Mouse (Mus musculus) layer of hippocampus, adult 2 months (tissue): ENCODE measurements around the gene Celf1. TPM values are rescaled to one million over a fixed set of nuclear protein-coding genes. Genes with fewer than 3 reads are reported as not detected.
A peak's percentile ranks its signal among the peaks of the same experiment; 100 is the strongest.
"Not testable (repeated sequence)": the region's sequence is repeated elsewhere in the genome, so short reads cannot be mapped to it uniquely, and the experiment has no call there.

Source experiments
- DNase-seq, 2 experiments: peaks; one replicate each; pipeline ENCODE4 v3.0.0; 2022; ENCODE audit warnings: low spot score in 2 of 2
- H3K27ac ChIP-seq: fragments of 200-600 bp; 2 replicates; pipeline ENCODE4 v1.8.1; 2022
- H3K4me3 ChIP-seq: fragments of 200-600 bp; 2 replicates; pipeline ENCODE4 v1.8.1; 2022; ENCODE audit warnings: mild to moderate bottlenecking
- CTCF ChIP-seq: fragments of 200-600 bp; conservative IDR thresholded peaks from 2 replicates; pipeline ENCODE4 v1.8.1; 2022; ENCODE audit warnings: antibody characterized with exemption, mild to moderate bottlenecking, moderate library complexity
- total RNA-seq, 2 experiments: library from RNA; stranded (reverse); gene quantifications; 2 replicates each; pipeline ENCODE4 v1.2.3; 2021

The Celf1 gene
- total RNA-seq, 2 experiments from 2014 or later: 145 to 147 TPM

DNA sequence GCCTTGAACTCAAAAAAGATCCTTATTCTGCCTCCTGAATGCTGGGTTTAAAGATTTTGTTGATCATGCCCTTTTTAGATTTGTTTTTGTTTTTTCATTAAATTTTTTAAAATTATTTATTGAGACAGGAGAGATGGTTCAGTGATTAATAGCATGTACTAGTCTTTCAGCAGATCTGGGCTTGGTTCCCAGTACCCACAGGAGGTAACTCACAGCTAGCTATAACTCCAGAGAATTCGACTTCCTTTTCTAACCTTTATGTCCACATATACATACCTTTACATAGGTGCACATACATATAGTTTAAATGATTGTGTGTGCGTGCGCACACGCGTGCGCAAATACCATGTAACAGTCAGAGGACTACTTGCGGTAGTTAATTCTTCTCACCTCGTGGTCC lies 68.4 kb downstream of the Celf1 start:
- Histone ChIP-seq H3K27ac (peak overlapping the region; percentile 51; the same call in 1 of the 2 replicates), H3K4me3 (no peak overlapping the region)
- no peak for TF ChIP-seq CTCF
- no peak for DNase-seq

DNA sequence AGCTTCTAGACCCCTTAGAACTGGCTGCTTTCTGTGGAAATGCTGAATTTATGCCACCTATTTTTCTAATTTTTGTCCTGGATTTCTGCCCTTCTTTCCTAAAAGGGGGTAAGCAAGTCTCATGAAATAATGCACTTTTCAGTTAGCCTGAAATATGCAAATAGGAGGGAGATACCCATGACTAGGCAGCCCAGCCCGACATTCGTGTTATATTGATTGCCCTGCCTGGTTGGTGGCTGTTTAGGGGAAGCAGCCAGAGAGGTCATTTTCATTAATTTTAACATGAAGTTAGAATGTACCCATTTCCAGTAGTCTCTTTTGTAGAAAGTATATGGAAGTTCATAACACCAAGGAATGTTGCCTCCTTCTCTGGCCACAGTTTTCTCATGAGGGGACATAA lies 73.7 kb downstream of the Celf1 start:
- TF ChIP-seq CTCF: no peak
- no peak overlapping the region for H3K4me3 ChIP-seq
- DNase-seq: no peak
- peak overlapping the region; percentile 24; the same call in 1 of the 2 replicates for H3K27ac ChIP-seq

DNA sequence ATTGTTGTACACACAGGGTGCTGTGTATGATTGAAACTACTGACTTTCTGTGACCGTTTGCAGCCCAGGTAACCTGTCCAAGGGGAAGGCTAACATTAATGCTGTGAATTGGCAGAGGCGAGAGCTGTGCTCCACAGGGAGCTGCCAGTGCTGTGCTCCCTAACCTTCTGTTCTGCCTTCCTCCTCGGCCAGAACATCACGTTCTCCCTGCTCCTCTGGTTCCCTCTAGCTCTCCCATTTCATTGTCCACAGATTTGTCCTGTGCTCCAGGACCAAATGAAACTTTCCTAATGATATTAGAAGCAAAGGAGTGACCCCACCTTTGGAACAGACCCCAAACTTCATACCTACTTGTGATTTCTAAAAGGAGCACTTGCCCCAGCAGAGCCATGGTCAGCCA lies 75.2 kb downstream of the Celf1 start:
- TF ChIP-seq CTCF: no peak
- H3K4me3 ChIP-seq: no peak overlapping the region
- DNase-seq: no peak
- H3K27ac ChIP-seq: peak overlapping the region; percentile 60

DNA sequence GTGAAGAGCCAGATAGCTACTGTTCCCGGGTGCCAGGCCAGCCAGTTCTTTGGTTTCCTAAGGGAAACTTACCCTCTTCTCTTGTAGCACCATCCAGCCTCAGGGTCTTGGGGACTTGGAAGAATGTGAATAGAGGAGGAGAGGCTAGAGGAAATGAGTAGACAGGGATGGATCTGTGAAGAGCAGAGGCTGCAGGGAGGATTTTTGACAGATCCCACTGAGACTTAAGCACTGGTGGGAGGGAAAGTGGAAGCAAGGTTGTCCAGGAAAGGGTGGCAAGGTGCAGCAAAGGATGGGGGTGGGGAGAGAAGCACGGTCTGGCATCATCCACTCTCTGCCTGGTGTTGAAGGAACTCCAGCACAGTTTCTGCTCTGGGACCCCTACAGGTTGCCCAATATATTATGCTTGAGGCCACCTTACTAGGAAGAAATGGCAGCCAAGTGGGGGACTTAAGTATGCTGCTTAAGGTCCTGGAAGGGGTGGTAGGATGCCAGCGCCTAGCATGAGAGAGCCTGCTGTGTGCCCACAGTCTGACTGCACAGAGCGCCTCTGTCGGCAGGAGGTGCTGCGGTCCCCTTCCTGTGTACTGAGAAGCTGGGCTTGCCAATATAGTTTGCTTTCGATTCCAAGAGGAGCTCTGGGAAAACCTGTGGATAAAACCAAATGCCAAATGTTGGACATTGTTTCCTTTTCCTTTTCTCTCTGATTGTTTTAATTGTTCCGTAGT lies 78.0 kb downstream of the Celf1 start:
- peak; percentile 76 for TF ChIP-seq CTCF
- peak; percentile 38 to 41 for DNase-seq
- peak overlapping the region; percentile 71 for H3K27ac ChIP-seq
- no peak overlapping the region for H3K4me3 ChIP-seq

DNA sequence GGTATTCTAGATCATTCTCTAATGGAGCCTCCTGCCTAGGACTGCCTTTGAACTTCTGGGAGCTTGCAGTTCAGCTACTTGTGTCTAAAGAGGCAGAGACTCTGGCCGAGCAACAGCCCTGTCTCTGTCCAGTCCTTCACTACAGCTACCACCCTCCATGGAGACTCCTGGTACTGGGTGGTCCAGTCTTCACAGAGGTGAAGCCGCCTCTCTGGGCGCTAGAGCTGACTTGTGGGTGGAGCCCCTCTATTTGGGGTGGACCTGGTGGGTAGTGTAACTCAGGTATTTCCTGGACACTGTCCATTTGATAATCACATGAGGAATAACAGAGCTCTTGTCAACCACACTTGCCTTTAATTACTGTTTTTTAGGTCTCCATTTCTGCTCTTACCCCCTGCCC lies 79.7 kb downstream of the Celf1 start:
- no peak overlapping the region for H3K27ac ChIP-seq
- no peak overlapping the region for H3K4me3 ChIP-seq
- TF ChIP-seq CTCF: no peak
- no peak for DNase-seq

DNA sequence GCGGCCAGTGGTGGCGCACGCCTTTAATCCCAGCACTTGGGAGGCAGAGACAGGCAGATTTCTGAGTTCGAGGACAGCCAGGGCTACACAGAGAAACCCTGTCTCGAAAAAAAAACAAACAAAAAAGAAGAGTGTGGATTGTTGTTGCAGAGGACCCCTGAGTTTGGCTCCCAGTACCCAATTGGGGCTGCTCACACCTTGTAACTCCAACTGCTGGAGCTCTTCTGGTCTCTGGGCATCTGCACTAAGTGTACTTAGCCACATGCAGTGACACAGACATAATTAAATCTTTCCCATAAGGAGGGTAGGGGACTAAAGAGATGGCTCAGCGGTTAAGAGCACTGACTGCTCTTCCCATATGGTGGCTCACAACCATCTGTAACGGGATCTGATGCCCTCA lies 82.1 kb downstream of the Celf1 start:
- not testable (repeated sequence) for H3K4me3 ChIP-seq

DNA sequence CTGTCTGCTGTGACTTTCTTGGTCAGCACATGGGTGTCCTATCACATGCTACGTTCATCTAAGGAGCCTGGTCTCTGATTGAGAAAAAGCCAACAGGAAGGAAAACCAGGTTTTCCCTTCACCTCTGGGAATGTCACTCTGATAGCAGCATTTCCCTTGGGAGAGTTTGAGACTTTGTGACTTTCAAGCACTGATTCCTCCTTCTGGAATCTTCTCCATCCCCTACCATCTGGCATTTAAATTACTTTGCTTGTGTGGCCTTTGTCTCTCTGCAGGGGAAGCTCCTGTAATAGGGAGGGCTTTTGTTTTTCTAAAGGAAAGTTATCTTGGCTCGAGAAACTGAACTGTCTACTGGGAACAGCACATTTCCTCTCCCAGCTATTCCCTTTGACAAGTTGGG lies 82.9 kb downstream of the Celf1 start:
- Histone ChIP-seq H3K27ac (peak overlapping the region; percentile 82), H3K4me3 (no peak overlapping the region)
- DNase-seq: no peak
- TF ChIP-seq CTCF: no peak

More for the DNA sequence above, 82.1 kb downstream of the Celf1 start:
- DNase-seq, H3K27ac ChIP-seq: not testable (repeated sequence)

DNA sequence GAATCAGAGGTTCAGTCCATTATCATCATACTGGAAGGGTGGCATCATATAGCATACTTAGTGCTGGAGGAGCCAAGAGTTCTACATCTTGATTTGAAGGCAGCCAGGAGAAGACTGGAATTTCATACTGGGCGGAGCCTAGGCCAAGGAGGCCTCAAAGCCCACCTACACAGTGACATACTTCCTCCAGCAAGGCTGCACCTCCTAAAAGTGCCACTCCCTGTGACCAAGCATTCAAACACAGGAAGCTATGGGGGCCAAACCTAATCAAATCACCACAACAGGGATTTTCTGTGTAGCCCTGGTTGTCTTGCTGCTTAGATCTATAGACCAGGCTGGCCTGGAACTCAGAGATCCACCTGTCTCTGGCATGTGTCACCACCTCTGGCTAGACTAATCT lies 83.8 kb downstream of the Celf1 start:
- no peak overlapping the region for H3K4me3 ChIP-seq
- no peak for DNase-seq
- peak overlapping the region; percentile 82 for H3K27ac ChIP-seq
- no peak for TF ChIP-seq CTCF

DNA sequence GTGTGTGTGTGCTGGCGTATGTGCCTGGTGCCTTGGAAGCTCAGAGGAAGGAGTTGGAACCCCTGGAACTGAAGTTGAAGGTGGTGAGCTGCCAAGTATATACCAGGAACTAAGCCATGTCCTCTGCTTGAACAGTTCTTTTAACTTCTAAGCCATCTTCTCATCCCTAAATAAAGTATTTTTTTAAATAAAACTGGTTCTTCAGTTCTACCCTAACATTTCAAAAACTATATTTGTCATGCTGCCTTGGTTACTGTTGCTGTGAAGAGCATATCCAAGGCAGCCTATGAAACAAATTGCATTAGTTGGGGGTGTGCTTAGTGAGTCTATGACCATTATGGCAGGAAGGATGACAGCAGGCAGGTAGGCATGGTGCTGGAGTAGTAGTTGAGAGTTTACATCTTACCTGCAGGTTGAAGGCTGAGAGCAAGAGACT lies 84.9 kb downstream of the Celf1 start:
- peak overlapping the region; percentile 82 for H3K27ac ChIP-seq
- peak in 1 of 2 experiments; percentile 41 for DNase-seq
- TF ChIP-seq CTCF: no peak

DNA sequence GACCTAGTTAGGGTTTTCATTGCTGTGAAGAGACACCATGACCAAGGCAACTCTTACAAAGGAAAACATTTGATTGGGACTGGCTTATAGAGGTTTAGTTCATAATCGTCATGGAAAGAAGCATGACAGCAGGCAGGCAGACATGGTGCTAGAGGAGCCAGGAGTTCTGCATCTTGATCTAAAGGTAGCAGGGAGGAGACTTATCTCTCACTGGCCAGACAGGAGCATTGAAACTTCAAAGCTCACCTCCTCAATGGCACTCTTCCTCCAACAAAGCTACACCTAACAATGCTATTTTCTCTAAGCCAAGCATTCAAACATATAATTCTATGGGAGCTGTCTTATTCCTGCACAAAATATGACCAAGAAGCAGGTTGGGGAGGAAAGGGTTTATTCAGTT lies 86.3 kb downstream of the Celf1 start:
- H3K27ac ChIP-seq: peak overlapping the region; percentile 82
- H3K4me3 ChIP-seq: no peak overlapping the region
- no peak for DNase-seq
- TF ChIP-seq CTCF: no peak

More for the DNA sequence above, 84.9 kb downstream of the Celf1 start:
- H3K4me3 ChIP-seq: no peak overlapping the region

DNA sequence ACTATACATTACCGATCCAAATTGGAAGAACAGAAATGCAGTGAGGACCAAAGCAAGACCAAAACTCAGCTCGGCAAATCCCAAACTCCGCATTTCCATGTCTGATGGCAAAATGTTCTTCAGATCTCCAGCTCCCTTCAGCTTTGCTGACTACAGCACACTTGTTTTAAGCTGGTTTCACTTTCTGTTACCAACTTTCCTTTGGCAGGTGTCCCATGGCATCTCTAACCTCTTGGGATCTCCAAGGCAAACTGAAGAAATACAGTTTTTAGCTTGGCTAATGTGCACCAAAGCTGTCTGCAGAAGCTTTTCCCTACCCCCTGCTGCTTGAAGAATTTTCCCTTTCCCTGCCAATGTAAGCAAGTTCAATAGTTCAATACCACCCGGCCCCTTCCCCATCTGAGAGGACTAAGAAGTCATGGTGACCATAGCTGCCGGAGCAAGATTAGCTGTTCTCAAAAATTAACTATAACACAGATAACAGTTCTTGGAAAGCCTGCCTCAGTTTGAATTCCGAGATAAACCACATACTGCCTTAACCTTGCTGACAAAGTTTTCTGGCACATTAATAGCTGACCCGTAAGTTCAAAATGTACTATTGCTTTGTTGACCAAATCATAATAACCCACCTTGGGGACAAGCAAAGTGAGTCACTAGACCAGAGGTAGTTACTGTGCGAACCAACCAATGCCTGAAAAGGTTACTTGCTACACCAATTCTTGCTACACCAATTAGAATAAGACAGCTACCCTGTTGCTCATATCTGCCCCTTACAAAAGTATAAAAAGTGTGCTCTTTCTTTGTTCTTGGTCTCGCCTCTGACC lies 87.4 kb downstream of the Celf1 start:
- Histone ChIP-seq H3K27ac (peak overlapping the region; percentile 33; the same call in 1 of the 2 replicates), H3K4me3 (no peak overlapping the region)
- no peak for DNase-seq
- TF ChIP-seq CTCF: no peak

DNA sequence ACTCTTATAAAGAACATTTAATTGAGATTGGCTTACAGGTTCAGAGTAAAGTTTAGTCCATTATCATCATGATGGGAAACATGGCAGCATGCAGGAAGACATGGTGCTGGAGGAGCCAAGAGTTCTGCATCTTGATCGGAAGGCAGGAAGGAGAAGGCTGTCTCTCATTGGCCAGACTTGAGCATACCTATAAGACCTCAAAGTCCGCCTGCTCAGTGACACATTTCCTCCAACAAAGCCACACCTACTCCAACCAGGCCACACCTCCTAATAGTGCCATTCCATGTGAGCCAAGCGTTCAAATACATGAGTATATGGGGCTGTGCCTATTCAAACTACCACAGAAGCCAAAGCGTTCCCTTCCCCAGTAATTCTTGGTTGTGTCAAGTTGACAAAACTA lies 91.0 kb downstream of the Celf1 start:
- H3K27ac ChIP-seq: no peak overlapping the region
- DNase-seq: no peak
- no peak overlapping the region for H3K4me3 ChIP-seq
- TF ChIP-seq CTCF: no peak

DNA sequence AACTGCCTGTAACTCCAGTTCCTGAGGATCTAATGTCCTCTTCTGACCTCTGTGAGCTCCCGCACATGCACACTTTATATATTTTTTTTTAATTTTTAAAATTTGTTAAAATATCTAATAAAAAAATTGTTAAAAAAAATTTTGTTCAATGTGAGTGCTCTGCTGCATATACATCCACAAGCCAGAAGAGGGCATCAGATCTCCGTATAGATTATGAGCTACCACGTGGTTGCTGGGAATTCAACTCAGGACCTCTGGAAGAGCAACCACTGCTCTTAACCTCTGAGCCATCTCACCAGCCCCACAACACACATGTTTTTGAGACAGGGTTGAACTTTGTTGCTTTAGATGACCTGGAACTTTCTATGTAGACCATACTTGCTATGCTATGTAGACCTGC lies 92.8 kb downstream of the Celf1 start:
- peak; percentile 65 for TF ChIP-seq CTCF

DNA sequence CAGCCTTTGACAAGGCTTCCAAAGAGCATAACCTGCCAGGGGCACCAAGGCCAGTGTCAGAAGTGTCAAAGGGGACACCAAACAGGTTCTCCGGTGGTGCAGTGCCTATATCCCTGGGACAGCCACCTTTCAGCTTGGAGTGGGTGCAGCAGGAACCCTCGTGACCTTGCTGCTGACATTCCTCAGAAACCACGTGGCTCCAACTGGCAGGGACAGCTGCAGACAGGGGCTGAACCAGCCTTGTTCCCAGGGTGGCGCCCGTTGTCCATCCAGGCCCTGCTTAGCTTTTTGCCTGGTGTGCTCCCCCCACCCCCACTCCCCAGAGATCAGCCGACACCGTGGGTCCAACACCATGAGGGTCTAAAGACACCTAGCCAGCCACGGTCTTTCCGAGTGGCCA lies 95.2 kb downstream of the Celf1 start, which contains the start of gene Rapsn:
Gene Rapsn, plus strand, starts transcription at position 236 of the 400 bp plus-strand sequence.
- DNase-seq: no peak
- no peak for TF ChIP-seq CTCF
- H3K4me3 ChIP-seq: no peak within 1 kb of the TSS
- H3K27ac ChIP-seq: no peak within 1 kb of the TSS

More for the DNA sequence above, 92.8 kb downstream of the Celf1 start:
- no peak overlapping the region for H3K27ac ChIP-seq
- no peak for DNase-seq
- no peak overlapping the region for H3K4me3 ChIP-seq
